8 mouse cellular contexts compared by ENCODE assay signal in genomic region chr4:41349199-41349591, GRCm38 (mm10). TPM values are rescaled to one million over a fixed set of nuclear protein-coding genes. Genes with fewer than 3 reads are reported as not detected.
A peak's percentile ranks its signal among the peaks of the same experiment; 100 is the strongest.
DNase-seq lines count a peak whose midpoint lies in the region; ATAC-seq and TF ChIP-seq lines count a peak whose summit lies in the region.

No protein-coding gene starts in this region.

- under 1% methylated on average over 27 of the region's 28 CpGs for WGBS in kidney, postnatal 0 days
- WGBS in hindbrain, embryonic 11.5 days, result 1% methylated on average over 28 of the region's 28 CpGs
- 0% methylated on average over 28 of the region's 28 CpGs for WGBS in stomach, embryonic 15.5 days

- H3K9ac ChIP-seq in kidney, postnatal 0 days (ENCODE audit: low read depth, low read length), result peak overlapping the region; percentile 88
- H3K9ac ChIP-seq in hindbrain, embryonic 11.5 days (ENCODE audit: low read depth, low read length), result peak overlapping the region; percentile 91
- peak overlapping the region; percentile 67 for H3K9ac ChIP-seq in stomach, embryonic 15.5 days

- no peaks in the 10 kb centered on the region for H3K9me3 ChIP-seq in kidney, postnatal 0 days (replicated peaks; ENCODE audit: low read length)
- no peaks in the 10 kb centered on the region for H3K9me3 ChIP-seq in hindbrain, embryonic 11.5 days (ENCODE audit: control insufficient read depth, low read length)
- H3K9me3 ChIP-seq in stomach, embryonic 15.5 days, result no peaks in the 10 kb centered on the region

- TF ChIP-seq CTCF in kidney, postnatal 0 days (IDR thresholded peaks at IDR 0.05; ENCODE audit: low read depth), result no peak

- peak overlapping the region; percentile 94 for H3K27ac ChIP-seq in kidney, postnatal 0 days
- H3K27ac ChIP-seq in brown adipose tissue, adult 24 weeks (replicated peaks; ENCODE audit: low read depth, low read length), result peak overlapping the region; percentile 91
- H3K27ac ChIP-seq in hindbrain, embryonic 11.5 days (ENCODE audit: low read depth, low read length), result peak overlapping the region; percentile 88
- H3K27ac ChIP-seq in stomach, embryonic 15.5 days, result peak overlapping the region; percentile 97

- intact Hi-C loops in left cerebral cortex, postnatal 25 days (cut with DNase I), result loop anchor here (2.0 to 5.0 kb wide), 2 partner anchors 37 to 74 kb away; partner anchors contain the start of genes Dcaf12 and Ubap2

- H3K4me1 ChIP-seq in kidney, postnatal 0 days (replicated peaks; ENCODE audit: insufficient read depth, low read length), result 0 out of 2 replicates have a peak, but pooled peaks cover 3% of the 10 kb centered on the region
- peaks cover 3% of the 10 kb centered on the region; the same call in 1 of the 2 replicates for H3K4me1 ChIP-seq in brown adipose tissue, adult 24 weeks (ENCODE audit: control insufficient read depth, insufficient read depth, insufficient read length, low read length)
- no peaks in the 10 kb centered on the region for H3K4me1 ChIP-seq in hindbrain, embryonic 11.5 days (replicated peaks; ENCODE audit: control insufficient read depth, insufficient read depth, low read length)
- H3K4me1 ChIP-seq in stomach, embryonic 15.5 days, result peaks cover 14% of the 10 kb centered on the region; the same call in 1 of the 2 replicates

- H3K4me3 ChIP-seq in kidney, postnatal 0 days (replicated peaks; ENCODE audit: low read depth, low read length), result peak overlapping the region; percentile 91
- H3K4me3 ChIP-seq in brown adipose tissue, adult 24 weeks (ENCODE audit: insufficient read depth, low read depth, low read length), result peak overlapping the region; percentile 80
- peak overlapping the region; percentile 90 for H3K4me3 ChIP-seq in hindbrain, embryonic 11.5 days (ENCODE audit: low read depth, low read length)
- H3K4me3 ChIP-seq in stomach, embryonic 15.5 days (replicated peaks), result peak overlapping the region; percentile 79

- no peaks in the 10 kb centered on the region for H3K36me3 ChIP-seq in kidney, postnatal 0 days (ENCODE audit: insufficient read depth, low read length)
- no peaks in the 10 kb centered on the region for H3K36me3 ChIP-seq in hindbrain, embryonic 11.5 days (ENCODE audit: control insufficient read depth, insufficient read depth, low read length)
- H3K36me3 ChIP-seq in stomach, embryonic 15.5 days, result peaks cover 3% of the 10 kb centered on the region; the same call in 1 of the 2 replicates

- DNase-seq in kidney, postnatal 0 days (ENCODE audit: low spot score), result peak; percentile 63
- no peak for DNase-seq in kidney, adult 18-20 months
- DNase-seq in hindbrain, embryonic 11.5 days (ENCODE audit: low spot score), result no peak
- DNase-seq in lung, postnatal 25 days (ENCODE audit: low spot score), result peak; percentile 38
- DNase-seq in left cerebral cortex, postnatal 25 days (ENCODE audit: low spot score in 2 of 2), result no peak
- no peak for DNase-seq in layer of hippocampus, adult 18-20 months (ENCODE audit: low spot score in 2 of 2)

- no peaks in the 10 kb centered on the region for H3K27me3 ChIP-seq in kidney, postnatal 0 days (ENCODE audit: insufficient read depth, low read length)
- no peaks in the 10 kb centered on the region for H3K27me3 ChIP-seq in hindbrain, embryonic 11.5 days (ENCODE audit: control insufficient read depth, insufficient read depth, low read length)
- H3K27me3 ChIP-seq in stomach, embryonic 15.5 days (replicated peaks), result no peaks in the 10 kb centered on the region

- peak overlapping the region; percentile 78 for H3K4me2 ChIP-seq in kidney, postnatal 0 days (ENCODE audit: low read length)
- peak overlapping the region; percentile 58 for H3K4me2 ChIP-seq in hindbrain, embryonic 11.5 days (replicated peaks; ENCODE audit: low read depth, low read length)
- H3K4me2 ChIP-seq in stomach, embryonic 15.5 days, result peak overlapping the region; percentile 66

- peak; percentile 65 for ATAC-seq in kidney, postnatal 0 days (replicated peaks; ENCODE audit: low FRiP score, low read depth)
- ATAC-seq in hindbrain, embryonic 11.5 days (ENCODE audit: low FRiP score), result peak; percentile 85
- peak; percentile 59; the same call in 1 of the 2 replicates for ATAC-seq in stomach, embryonic 15.5 days (ENCODE audit: insufficient read depth, low FRiP score, low read depth)

RNA-seq across cellular contexts. Expression of gene Ubap1, which starts 0.4 kb away (rescaled TPM):
- 53.7 and 54.8 TPM in 2 replicates for polyA plus RNA-seq in kidney, postnatal 0 days (2015; fragmentation: Nextera tagmentation; extraction: Ambion mirVana)
- 52.4 and 56.3 TPM in 2 replicates for polyA plus RNA-seq in brown adipose tissue, adult 24 weeks (2012; ENCODE audit: insufficient read depth, insufficient read length, missing spikeins)
- 75.5 and 81.5 TPM in 2 replicates for polyA plus RNA-seq in hindbrain, embryonic 11.5 days (2014; fragmentation: Nextera tagmentation; extraction: Ambion mirVana)
- 48.9 and 49.5 TPM in 2 replicates for polyA plus RNA-seq in stomach, embryonic 15.5 days (2015; fragmentation: Nextera tagmentation; extraction: Ambion mirVana)
- 10 to 100 TPM; 47.5 to 48.4 TPM for total RNA-seq in left cerebral cortex, postnatal 25 days (2021)
- total RNA-seq in layer of hippocampus, adult 18-20 months (2021), result 10 to 100 TPM; 53.7 to 54.0 TPM

RNA-seq across cellular contexts. Expression of gene Dcaf12, which starts 34.5 kb away (rescaled TPM):
- 49.8 and 55.4 TPM in 2 replicates for polyA plus RNA-seq in kidney, postnatal 0 days (2015; fragmentation: Nextera tagmentation; extraction: Ambion mirVana)
- polyA plus RNA-seq in brown adipose tissue, adult 24 weeks (2012; ENCODE audit: insufficient read depth, insufficient read length, missing spikeins), result 15.5 and 18.8 TPM in 2 replicates
- polyA plus RNA-seq in hindbrain, embryonic 11.5 days (2014; fragmentation: Nextera tagmentation; extraction: Ambion mirVana), result 40.3 and 55.4 TPM in 2 replicates
- 56.2 and 58.7 TPM in 2 replicates for polyA plus RNA-seq in stomach, embryonic 15.5 days (2015; fragmentation: Nextera tagmentation; extraction: Ambion mirVana)
- total RNA-seq in left cerebral cortex, postnatal 25 days (2021), result 10 to 100 TPM; 46.1 to 48.0 TPM
- 10 to 100 TPM; 41.2 to 43.2 TPM for total RNA-seq in layer of hippocampus, adult 18-20 months (2021)

Comparison
In these comparisons a context has a peak if more than half of its experiments do, and no peak if none do; other contexts are left out.
1. DNase-seq: peak in kidney, postnatal 0 days (single experiment) and lung, postnatal 25 days (single experiment); none in kidney, adult 18-20 months (single experiment), hindbrain, embryonic 11.5 days (single experiment), left cerebral cortex, postnatal 25 days (0 of 2) and layer of hippocampus, adult 18-20 months (0 of 2).
2. Peak in every context shown above with its lines, with median percentiles within 50 percentile points of each other: ATAC-seq, H3K27ac ChIP-seq, H3K4me2 ChIP-seq, H3K4me3 ChIP-seq and H3K9ac ChIP-seq.